Mouse (Mus musculus): ENCODE measurements around the gene Ralgps2.

Ralgps2 gene

GRCm38 (mm10) chr1:156769163-156769562 lies 170.3 kb downstream of the Ralgps2 start:
- no peak for DNase-seq (ENCODE audit: low read depth)

- no peak for DNase-seq (ENCODE audit: low read depth)
Observed at GRCm38 (mm10) chr1:156765311-156765710, 174.1 kb downstream of the Ralgps2 start.

- DNase-seq (ENCODE audit: low read depth) = no peak
Observed at GRCm38 (mm10) chr1:156764584-156764983, 174.8 kb downstream of the Ralgps2 start.

- DNase-seq (ENCODE audit: low read depth) = no peak
Observed at GRCm38 (mm10) chr1:156763280-156763679, 176.1 kb downstream of the Ralgps2 start.

- no peak for DNase-seq (ENCODE audit: low read depth)
Observed at GRCm38 (mm10) chr1:156761430-156761801, 178.0 kb downstream of the Ralgps2 start.

- DNase-seq (ENCODE audit: low read depth) = no peak
Observed at GRCm38 (mm10) chr1:156760549-156761429, 178.6 kb downstream of the Ralgps2 start.

- no peak for DNase-seq (ENCODE audit: low read depth)
Observed at GRCm38 (mm10) chr1:156758326-156758725, 181.1 kb downstream of the Ralgps2 start.

GRCm38 (mm10) chr1:156754608-156755413 lies 184.6 kb downstream of the Ralgps2 start:
- no peak for DNase-seq (ENCODE audit: low read depth)
